Mouse (Mus musculus): ENCODE measurements around the gene Zswim7. TPM values are rescaled to one million over a fixed set of nuclear protein-coding genes. Genes with fewer than 3 reads are reported as not detected.
"Not testable (repeated sequence)": the region's sequence is repeated elsewhere in the genome, so short reads cannot be mapped to it uniquely, and the experiment has no call there.

Gene Zswim7
- 21.4 and 22.3 TPM in 2 replicates for polyA plus RNA-seq (2015; fragmentation: Nextera tagmentation; extraction: Ambion mirVana)

GRCm38 (mm10) chr11:62280675-62281600 lies at the start of gene Zswim7, which contains the start of gene Ttc19:
TSS of gene Zswim7 (minus strand) at chr11:62281375.
TSS of gene Ttc19 (plus strand) at chr11:62281473.
- Histone ChIP-seq H3K27me3 (no peaks in the 10 kb centered on the region), H3K4me1 (peaks cover 11% of the 10 kb centered on the region), H3K27ac (peak within 1 kb of the TSS; percentile 94), H3K9ac (peak within 1 kb of the TSS; percentile 73), H3K4me3 (replicated peaks) (peak within 1 kb of the TSS; percentile 81), H3K4me2 (peak within 1 kb of the TSS; percentile 70), H3K9me3 (replicated peaks) (no peaks in the 10 kb centered on the region), H3K36me3 (peaks cover 23% of the 10 kb centered on the region)
- peak; percentile 98 for ATAC-seq (replicated peaks; ENCODE audit: low FRiP score)
- WGBS = under 1% methylated on average over 67 of the region's 68 CpGs

- no peaks in the 10 kb centered on the region for H3K9me3 ChIP-seq (replicated peaks)
- H3K27ac ChIP-seq = no peak overlapping the region
- no peak overlapping the region for H3K4me2 ChIP-seq
- WGBS = 77% methylated on average over 3 of the region's 3 CpGs
- H3K4me3 ChIP-seq (replicated peaks) = no peak overlapping the region
- ATAC-seq (replicated peaks; ENCODE audit: low FRiP score) = no peak
- peaks cover 94% of the 10 kb centered on the region for H3K36me3 ChIP-seq
- H3K9ac ChIP-seq = no peak overlapping the region
- H3K27me3 ChIP-seq = no peaks in the 10 kb centered on the region
- no peaks in the 10 kb centered on the region for H3K4me1 ChIP-seq
Observed at GRCm38 (mm10) chr11:62323659-62324058, 42.5 kb upstream of the Zswim7 start.

- H3K36me3 ChIP-seq = peaks cover 94% of the 10 kb centered on the region
- 79% methylated on average over 3 of the region's 3 CpGs for WGBS
- H3K9ac ChIP-seq = no peak overlapping the region
Observed at GRCm38 (mm10) chr11:62320097-62320496, 38.9 kb upstream of the Zswim7 start.

GRCm38 (mm10) chr11:62317746-62318145 lies 36.6 kb upstream of the Zswim7 start:
- H3K9ac ChIP-seq = no peak overlapping the region
- no peaks in the 10 kb centered on the region for H3K9me3 ChIP-seq (replicated peaks)
- 82% methylated on average over 11 of the region's 11 CpGs for WGBS
- no peak overlapping the region for H3K27ac ChIP-seq
- no peak overlapping the region for H3K4me3 ChIP-seq (replicated peaks)
- H3K36me3 ChIP-seq = peaks cover 96% of the 10 kb centered on the region
- H3K4me2 ChIP-seq = no peak overlapping the region
- H3K27me3 ChIP-seq = no peaks in the 10 kb centered on the region
- H3K4me1 ChIP-seq = no peaks in the 10 kb centered on the region
- no peak for ATAC-seq (replicated peaks; ENCODE audit: low FRiP score)

More at GRCm38 (mm10) chr11:62320097-62320496, 38.9 kb upstream of the Zswim7 start:
- Histone ChIP-seq H3K4me2 (no peak overlapping the region), H3K27ac (no peak overlapping the region), H3K4me1 (no peaks in the 10 kb centered on the region), H3K9me3 (replicated peaks) (no peaks in the 10 kb centered on the region), H3K4me3 (replicated peaks) (no peak overlapping the region), H3K27me3 (no peaks in the 10 kb centered on the region)
- ATAC-seq (replicated peaks; ENCODE audit: low FRiP score) = no peak

GRCm38 (mm10) chr11:62314984-62315383 lies 33.8 kb upstream of the Zswim7 start:
- peaks cover 88% of the 10 kb centered on the region for H3K36me3 ChIP-seq
- no peak overlapping the region for H3K9ac ChIP-seq
- WGBS = 98% methylated on average over 5 of the region's 5 CpGs
- no peak for ATAC-seq (replicated peaks; ENCODE audit: low FRiP score)
- no peak overlapping the region for H3K27ac ChIP-seq
- H3K27me3 ChIP-seq = no peaks in the 10 kb centered on the region
- no peak overlapping the region for H3K4me3 ChIP-seq (replicated peaks)
- no peaks in the 10 kb centered on the region for H3K9me3 ChIP-seq (replicated peaks)
- H3K4me1 ChIP-seq = no peaks in the 10 kb centered on the region
- no peak overlapping the region for H3K4me2 ChIP-seq

GRCm38 (mm10) chr11:62309296-62309695 lies 28.1 kb upstream of the Zswim7 start:
- H3K36me3 ChIP-seq = peaks cover 78% of the 10 kb centered on the region
- no peaks in the 10 kb centered on the region for H3K9me3 ChIP-seq (replicated peaks)
- no peaks in the 10 kb centered on the region for H3K27me3 ChIP-seq
- no peak overlapping the region for H3K4me2 ChIP-seq
- no peak overlapping the region for H3K9ac ChIP-seq
- no peak overlapping the region for H3K27ac ChIP-seq
- 94% methylated on average over 2 of the region's 2 CpGs for WGBS
- no peaks in the 10 kb centered on the region for H3K4me1 ChIP-seq
- no peak overlapping the region for H3K4me3 ChIP-seq (replicated peaks)
- no peak for ATAC-seq (replicated peaks; ENCODE audit: low FRiP score)

- H3K4me1 ChIP-seq = no peaks in the 10 kb centered on the region
- WGBS = 96% methylated on average over 2 of the region's 2 CpGs
- H3K9ac ChIP-seq = no peak overlapping the region
- H3K9me3 ChIP-seq (replicated peaks) = no peaks in the 10 kb centered on the region
- H3K36me3 ChIP-seq = peaks cover 55% of the 10 kb centered on the region
- H3K4me2 ChIP-seq = no peak overlapping the region
- ATAC-seq (replicated peaks; ENCODE audit: low FRiP score) = no peak
- no peak overlapping the region for H3K27ac ChIP-seq
- no peak overlapping the region for H3K4me3 ChIP-seq (replicated peaks)
- no peaks in the 10 kb centered on the region for H3K27me3 ChIP-seq
Observed at GRCm38 (mm10) chr11:62305866-62306265, 24.7 kb upstream of the Zswim7 start.

GRCm38 (mm10) chr11:62298883-62299282 lies 17.7 kb upstream of the Zswim7 start:
- H3K9me3 ChIP-seq (replicated peaks) = no peaks in the 10 kb centered on the region
- H3K4me3 ChIP-seq (replicated peaks) = no peak overlapping the region
- H3K27ac ChIP-seq = no peak overlapping the region
- ATAC-seq (replicated peaks; ENCODE audit: low FRiP score) = no peak
- H3K4me1 ChIP-seq = no peaks in the 10 kb centered on the region
- 82% methylated on average over 6 of the region's 6 CpGs for WGBS
- H3K36me3 ChIP-seq = peaks cover 41% of the 10 kb centered on the region
- no peak overlapping the region for H3K9ac ChIP-seq
- H3K27me3 ChIP-seq = no peaks in the 10 kb centered on the region
- no peak overlapping the region for H3K4me2 ChIP-seq

GRCm38 (mm10) chr11:62294121-62294520 lies 12.9 kb upstream of the Zswim7 start:
- H3K4me1 ChIP-seq = no peaks in the 10 kb centered on the region
- 95% methylated on average over 2 of the region's 2 CpGs for WGBS
- H3K9me3 ChIP-seq (replicated peaks) = no peaks in the 10 kb centered on the region
- H3K9ac ChIP-seq = no peak overlapping the region
- no peak overlapping the region for H3K4me3 ChIP-seq (replicated peaks)
- ATAC-seq (replicated peaks; ENCODE audit: low FRiP score) = no peak
- H3K27me3 ChIP-seq = no peaks in the 10 kb centered on the region
- no peak overlapping the region for H3K4me2 ChIP-seq
- peaks cover 72% of the 10 kb centered on the region for H3K36me3 ChIP-seq
- no peak overlapping the region for H3K27ac ChIP-seq

- 93% methylated on average over 1 of the region's 1 CpGs for WGBS
- H3K36me3 ChIP-seq = peaks cover 66% of the 10 kb centered on the region
- no peaks in the 10 kb centered on the region for H3K9me3 ChIP-seq (replicated peaks)
- H3K27me3 ChIP-seq = no peaks in the 10 kb centered on the region
- H3K9ac ChIP-seq = no peak overlapping the region
- no peak for ATAC-seq (replicated peaks; ENCODE audit: low FRiP score)
- H3K4me3 ChIP-seq (replicated peaks) = no peak overlapping the region
- no peaks in the 10 kb centered on the region for H3K4me1 ChIP-seq
- H3K27ac ChIP-seq = no peak overlapping the region
- H3K4me2 ChIP-seq = no peak overlapping the region
Observed at GRCm38 (mm10) chr11:62287700-62288099, 6.5 kb upstream of the Zswim7 start.

GRCm38 (mm10) chr11:62285020-62285419 lies 3.8 kb upstream of the Zswim7 start:
- no peak overlapping the region for H3K4me2 ChIP-seq
- H3K4me1 ChIP-seq = peaks cover 11% of the 10 kb centered on the region
- H3K9ac ChIP-seq = no peak overlapping the region
- no peak for ATAC-seq (replicated peaks; ENCODE audit: low FRiP score)
- no peak overlapping the region for H3K4me3 ChIP-seq (replicated peaks)
- no peak overlapping the region for H3K27ac ChIP-seq
- 69% methylated on average over 8 of the region's 8 CpGs for WGBS
- H3K9me3 ChIP-seq (replicated peaks) = no peaks in the 10 kb centered on the region
- peaks cover 48% of the 10 kb centered on the region for H3K36me3 ChIP-seq
- H3K27me3 ChIP-seq = no peaks in the 10 kb centered on the region

- H3K27me3 ChIP-seq; H3K27ac ChIP-seq; H3K4me2 ChIP-seq; H3K9ac ChIP-seq; ATAC-seq (replicated peaks; ENCODE audit: low FRiP score); H3K4me3 ChIP-seq (replicated peaks); H3K9me3 ChIP-seq (replicated peaks): not testable (repeated sequence)
- Histone ChIP-seq H3K4me1 (peaks cover 11% of the 10 kb centered on the region), H3K36me3 (peaks cover 41% of the 10 kb centered on the region)
- WGBS = 67% methylated on average over 3 of the region's 3 CpGs
Observed at GRCm38 (mm10) chr11:62284020-62284419, 2.8 kb upstream of the Zswim7 start.
